Mouse (Mus musculus) hindbrain, embryonic 13.5 days (tissue): ENCODE measurements around the gene Asb1. TPM values are rescaled to one million over a fixed set of nuclear protein-coding genes. Genes with fewer than 3 reads are reported as not detected.

Experiments
- ATAC-seq: fragments of 200-750 bp; cut with Nextera tagmentation; 2 replicates; pipeline ENCODE4 v1.8.0; 2017; ENCODE audit warnings: moderate TSS enrichment; ENCODE audit not compliant: low FRiP score
- H3K27ac ChIP-seq: fragments of 300-500 bp; sonication (generic); 2 replicates; pipeline ENCODE4 v1.5.1; 2015; ENCODE audit warnings: inconsistent platforms, mild to moderate bottlenecking, moderate library complexity
- H3K27me3 ChIP-seq: fragments of 300-500 bp; sonication (generic); 2 replicates; pipeline ENCODE4 v1.6.1; 2015; ENCODE audit warnings: mild to moderate bottlenecking, inconsistent platforms
- H3K36me3 ChIP-seq: fragments of 300-500 bp; sonication (generic); 2 replicates; pipeline ENCODE4 v1.6.1; 2015; ENCODE audit warnings: mild to moderate bottlenecking, inconsistent platforms
- H3K4me1 ChIP-seq: fragments of 300-500 bp; sonication (generic); replicated peaks from 2 replicates; pipeline ENCODE4 v1.6.1; 2015; ENCODE audit warnings: inconsistent platforms
- H3K4me2 ChIP-seq: fragments of 300-500 bp; sonication (generic); 2 replicates; pipeline ENCODE4 v1.6.1; 2015; ENCODE audit warnings: inconsistent platforms, mild to moderate bottlenecking, moderate library complexity
- H3K4me3 ChIP-seq: fragments of 300-500 bp; sonication (generic); 2 replicates; pipeline ENCODE4 v1.5.1; 2015; ENCODE audit warnings: mild to moderate bottlenecking, inconsistent platforms
- H3K9ac ChIP-seq: fragments of 300-500 bp; sonication (generic); 2 replicates; pipeline ENCODE4 v1.6.1; 2015; ENCODE audit warnings: mild to moderate bottlenecking, inconsistent platforms
- H3K9me3 ChIP-seq: fragments of 300-500 bp; sonication (generic); 2 replicates; pipeline ENCODE4 v1.6.1; 2016; ENCODE audit warnings: inconsistent platforms
- WGBS: fragments of 180-500 bp; shearing (Covaris S2); methylation state at CpG from one replicate; pipeline ENCODE4 v1.1.7; 2015; 5-methylcytosine and 5-hydroxymethylcytosine counted together
- polyA plus RNA-seq: library from polyadenylated mRNA; unstranded; fragments of >200 nt; fragmentation: Nextera tagmentation; extraction: Ambion mirVana; gene quantifications from 2 replicates; pipeline ENCODE4 v1.2.1, GENCODE M21; 2015

The Asb1 gene
- polyA plus RNA-seq, 1 experiment from 2014 or later = 10.9 TPM

GRCm38 (mm10) chr1:91532892-91533291 is 7.5 kb upstream of the Asb1 start:
- H3K4me1 ChIP-seq = no peaks in the 10 kb centered on the region
- no peak overlapping the region for H3K4me2 ChIP-seq
- H3K27me3 ChIP-seq = peaks cover 19% of the 10 kb centered on the region
- no peak overlapping the region for H3K4me3 ChIP-seq
- H3K9me3 ChIP-seq = no peaks in the 10 kb centered on the region
- 83% methylated on average over 5 of the region's 5 CpGs for WGBS
- no peak overlapping the region for H3K27ac ChIP-seq
- no peak overlapping the region for H3K9ac ChIP-seq
- no peak for ATAC-seq
- peaks cover 43% of the 10 kb centered on the region for H3K36me3 ChIP-seq

- peaks cover 25% of the 10 kb centered on the region for H3K27me3 ChIP-seq
- H3K27ac ChIP-seq = no peak overlapping the region
- no peak overlapping the region for H3K4me3 ChIP-seq
- H3K4me1 ChIP-seq = no peaks in the 10 kb centered on the region
- H3K36me3 ChIP-seq = peaks cover 38% of the 10 kb centered on the region
- ATAC-seq = no peak
- H3K9ac ChIP-seq = no peak overlapping the region
- no peak overlapping the region for H3K4me2 ChIP-seq
- 72% methylated on average over 2 of the region's 2 CpGs for WGBS
- H3K9me3 ChIP-seq = no peaks in the 10 kb centered on the region
Observed at GRCm38 (mm10) chr1:91533483-91533882, 6.9 kb upstream of the Asb1 start.

GRCm38 (mm10) chr1:91533961-91534723 is 6.2 kb upstream of the Asb1 start:
- ATAC-seq = no peak
- WGBS = 85% methylated on average over 19 of the region's 19 CpGs
- Histone ChIP-seq H3K36me3 (peaks cover 34% of the 10 kb centered on the region), H3K27ac (no peak overlapping the region), H3K27me3 (peaks cover 32% of the 10 kb centered on the region), H3K9me3 (no peaks in the 10 kb centered on the region), H3K4me1 (no peaks in the 10 kb centered on the region), H3K4me2 (no peak overlapping the region), H3K4me3 (no peak overlapping the region), H3K9ac (no peak overlapping the region)

- WGBS = 23% methylated on average over 22 of the region's 22 CpGs
- ATAC-seq = no peak
- Histone ChIP-seq H3K4me2 (no peak overlapping the region), H3K9me3 (no peaks in the 10 kb centered on the region), H3K9ac (no peak overlapping the region), H3K27me3 (peaks cover 40% of the 10 kb centered on the region), H3K4me3 (no peak overlapping the region), H3K4me1 (peaks cover 23% of the 10 kb centered on the region), H3K27ac (no peak overlapping the region), H3K36me3 (peaks cover 11% of the 10 kb centered on the region; the same call in 1 of the 2 replicates)
Observed at GRCm38 (mm10) chr1:91537786-91538569, 2.4 kb upstream of the Asb1 start.

- H3K4me3 ChIP-seq = no peak overlapping the region
- 59% methylated on average over 1 of the region's 1 CpGs for WGBS
- H3K9me3 ChIP-seq = no peaks in the 10 kb centered on the region
- peaks cover 23% of the 10 kb centered on the region for H3K4me1 ChIP-seq
- peaks cover 5% of the 10 kb centered on the region; the same call in 1 of the 2 replicates for H3K36me3 ChIP-seq
- H3K27ac ChIP-seq = no peak overlapping the region
- H3K9ac ChIP-seq = no peak overlapping the region
- no peak for ATAC-seq
- H3K27me3 ChIP-seq = peaks cover 40% of the 10 kb centered on the region
- H3K4me2 ChIP-seq = no peak overlapping the region
Observed at GRCm38 (mm10) chr1:91538570-91538929, 1.8 kb upstream of the Asb1 start.

GRCm38 (mm10) chr1:91539246-91539645 is 1.1 kb upstream of the Asb1 start:
- Histone ChIP-seq H3K9ac (peak overlapping the region; percentile 93), H3K4me1 (peaks cover 23% of the 10 kb centered on the region), H3K36me3 (peaks cover 5% of the 10 kb centered on the region), H3K4me3 (peak overlapping the region; percentile 95), H3K27me3 (peaks cover 40% of the 10 kb centered on the region), H3K27ac (no peak overlapping the region), H3K9me3 (no peaks in the 10 kb centered on the region), H3K4me2 (peak overlapping the region; percentile 94)
- ATAC-seq = no peak
- 41% methylated on average over 6 of the region's 6 CpGs for WGBS

- Histone ChIP-seq H3K4me1 (peaks cover 23% of the 10 kb centered on the region), H3K27ac (peak overlapping the region; percentile 76; the same call in 1 of the 2 replicates), H3K36me3 (peaks cover 8% of the 10 kb centered on the region), H3K4me2 (peak overlapping the region; percentile 94), H3K9me3 (no peaks in the 10 kb centered on the region), H3K4me3 (peak overlapping the region; percentile 95), H3K9ac (peak overlapping the region; percentile 93), H3K27me3 (peaks cover 40% of the 10 kb centered on the region)
- peak; percentile 74 for ATAC-seq
- 4% methylated on average over 22 of the region's 22 CpGs for WGBS
Observed at GRCm38 (mm10) chr1:91539704-91540270, 557 bp upstream of the Asb1 start.

GRCm38 (mm10) chr1:91541042-91541592 is 773 bp downstream of the Asb1 start:
- Histone ChIP-seq H3K27me3 (peaks cover 36% of the 10 kb centered on the region), H3K27ac (peak overlapping the region; percentile 76; the same call in 1 of the 2 replicates), H3K9ac (peak overlapping the region; percentile 93), H3K4me2 (peak overlapping the region; percentile 94), H3K4me3 (peak overlapping the region; percentile 95), H3K4me1 (peaks cover 23% of the 10 kb centered on the region), H3K9me3 (no peaks in the 10 kb centered on the region), H3K36me3 (peaks cover 19% of the 10 kb centered on the region)
- ATAC-seq = no peak; the same call in 1 of the 2 replicates
- WGBS = 14% methylated on average over 15 of the region's 15 CpGs

GRCm38 (mm10) chr1:91543974-91544373 is 3.6 kb downstream of the Asb1 start:
- ATAC-seq = no peak
- WGBS = 93% methylated on average over 4 of the region's 4 CpGs
- no peaks in the 10 kb centered on the region for H3K9me3 ChIP-seq
- no peak overlapping the region for H3K4me3 ChIP-seq
- H3K36me3 ChIP-seq = peaks cover 44% of the 10 kb centered on the region
- peaks cover 10% of the 10 kb centered on the region for H3K27me3 ChIP-seq
- no peak overlapping the region for H3K27ac ChIP-seq
- H3K4me1 ChIP-seq = peaks cover 36% of the 10 kb centered on the region
- H3K4me2 ChIP-seq = no peak overlapping the region
- H3K9ac ChIP-seq = no peak overlapping the region

- H3K4me2 ChIP-seq = no peak overlapping the region
- ATAC-seq = no peak
- WGBS = 88% methylated on average over 1 of the region's 1 CpGs
- no peak overlapping the region for H3K4me3 ChIP-seq
- H3K27ac ChIP-seq = no peak overlapping the region
- no peaks in the 10 kb centered on the region for H3K27me3 ChIP-seq
- no peaks in the 10 kb centered on the region for H3K9me3 ChIP-seq
- peaks cover 30% of the 10 kb centered on the region for H3K4me1 ChIP-seq
- no peak overlapping the region for H3K9ac ChIP-seq
- H3K36me3 ChIP-seq = peaks cover 47% of the 10 kb centered on the region
Observed at GRCm38 (mm10) chr1:91545226-91545625, 4.9 kb downstream of the Asb1 start.

- H3K27me3 ChIP-seq = no peaks in the 10 kb centered on the region
- peaks cover 54% of the 10 kb centered on the region for H3K36me3 ChIP-seq
- H3K9me3 ChIP-seq = no peaks in the 10 kb centered on the region
- no peak overlapping the region for H3K4me2 ChIP-seq
- H3K27ac ChIP-seq = no peak overlapping the region
- no peak overlapping the region for H3K4me3 ChIP-seq
- no peak for ATAC-seq
- WGBS = 35% methylated on average over 5 of the region's 5 CpGs
- H3K9ac ChIP-seq = no peak overlapping the region
- peaks cover 14% of the 10 kb centered on the region for H3K4me1 ChIP-seq
Observed at GRCm38 (mm10) chr1:91547567-91547966, 7.2 kb downstream of the Asb1 start.

- Histone ChIP-seq H3K4me1 (peaks cover 14% of the 10 kb centered on the region), H3K27ac (no peak overlapping the region), H3K9me3 (no peaks in the 10 kb centered on the region), H3K27me3 (no peaks in the 10 kb centered on the region), H3K4me2 (no peak overlapping the region), H3K9ac (no peak overlapping the region), H3K4me3 (no peak overlapping the region), H3K36me3 (peaks cover 66% of the 10 kb centered on the region)
- ATAC-seq = no peak
- 78% methylated on average over 2 of the region's 2 CpGs for WGBS
Observed at GRCm38 (mm10) chr1:91549073-91549472, 8.7 kb downstream of the Asb1 start.
